Mouse (Mus musculus) liver, embryonic 15.5 days (tissue): ENCODE measurements around the gene B130006D01Rik. TPM values are rescaled to one million over a fixed set of nuclear protein-coding genes. Genes with fewer than 3 reads are reported as not detected.
A peak's percentile ranks its signal among the peaks of the same experiment; 100 is the strongest.

Experiments
- ATAC-seq: fragments of 200-750 bp; cut with Nextera tagmentation; 2 replicates; pipeline ENCODE4 v1.8.0; 2017; ENCODE audit warnings: moderate number of reproducible peaks, mild to moderate bottlenecking, moderate library complexity; ENCODE audit not compliant: insufficient read depth
- H3K27ac ChIP-seq: fragments of 300-500 bp; sonication (generic); replicated peaks from 2 replicates; pipeline ENCODE4 v1.5.1; 2015; ENCODE audit warnings: mild to moderate bottlenecking, inconsistent platforms
- H3K27me3 ChIP-seq: fragments of 300-500 bp; sonication (generic); 2 replicates; pipeline ENCODE4 v1.6.1; 2015; ENCODE audit warnings: mild to moderate bottlenecking, inconsistent platforms
- H3K36me3 ChIP-seq: fragments of 300-500 bp; sonication (generic); replicated peaks from 2 replicates; pipeline ENCODE4 v1.6.1; 2015; ENCODE audit warnings: moderate library complexity, mild to moderate bottlenecking, inconsistent platforms
- H3K4me1 ChIP-seq: fragments of 300-500 bp; sonication (generic); replicated peaks from 2 replicates; pipeline ENCODE4 v1.6.1; 2015; ENCODE audit warnings: inconsistent platforms
- H3K4me2 ChIP-seq: fragments of 300-500 bp; sonication (generic); 2 replicates; pipeline ENCODE4 v1.6.1; 2015; ENCODE audit warnings: moderate library complexity, mild to moderate bottlenecking, inconsistent platforms
- H3K4me3 ChIP-seq: fragments of 300-500 bp; sonication (generic); replicated peaks from 2 replicates; pipeline ENCODE4 v1.5.1; 2015; ENCODE audit warnings: mild to moderate bottlenecking, inconsistent platforms
- H3K9ac ChIP-seq: fragments of 300-500 bp; sonication (generic); 2 replicates; pipeline ENCODE4 v1.6.1; 2015; ENCODE audit warnings: moderate library complexity, mild to moderate bottlenecking, inconsistent platforms
- H3K9me3 ChIP-seq: fragments of 300-500 bp; sonication (generic); replicated peaks from 2 replicates; pipeline ENCODE4 v1.6.1; 2016; ENCODE audit warnings: inconsistent platforms
- WGBS: fragments of 180-500 bp; shearing (Covaris S2); methylation state at CpG from one replicate; pipeline ENCODE4 v1.1.7; 2015; ENCODE audit warnings: mixed read lengths; ENCODE audit not compliant: insufficient replicate concordance; 5-methylcytosine and 5-hydroxymethylcytosine counted together
- polyA plus RNA-seq: library from polyadenylated mRNA; unstranded; fragments of >200 nt; fragmentation: Nextera tagmentation; extraction: Ambion mirVana; gene quantifications from 2 replicates; pipeline ENCODE4 v1.2.1, GENCODE M21; 2015

The B130006D01Rik gene
- 0.28 and 0.29 TPM in 2 replicates for polyA plus RNA-seq

GRCm38 (mm10) chr11:95723287-95723686 lies at the start of gene B130006D01Rik:
TSS of gene B130006D01Rik (plus strand) at chr11:95723587.
- WGBS = 82% methylated on average over 5 of the region's 5 CpGs
- H3K4me1 ChIP-seq = peaks cover 15% of the 10 kb centered on the region
- ATAC-seq = no peak
- no peaks in the 10 kb centered on the region for H3K9me3 ChIP-seq
- H3K36me3 ChIP-seq = no peaks in the 10 kb centered on the region
- H3K27me3 ChIP-seq = no peaks in the 10 kb centered on the region
- H3K4me2 ChIP-seq = no peak within 1 kb of the TSS
- H3K27ac ChIP-seq = no peak within 1 kb of the TSS
- H3K4me3 ChIP-seq = no peak within 1 kb of the TSS
- H3K9ac ChIP-seq = no peak within 1 kb of the TSS

DNA sequence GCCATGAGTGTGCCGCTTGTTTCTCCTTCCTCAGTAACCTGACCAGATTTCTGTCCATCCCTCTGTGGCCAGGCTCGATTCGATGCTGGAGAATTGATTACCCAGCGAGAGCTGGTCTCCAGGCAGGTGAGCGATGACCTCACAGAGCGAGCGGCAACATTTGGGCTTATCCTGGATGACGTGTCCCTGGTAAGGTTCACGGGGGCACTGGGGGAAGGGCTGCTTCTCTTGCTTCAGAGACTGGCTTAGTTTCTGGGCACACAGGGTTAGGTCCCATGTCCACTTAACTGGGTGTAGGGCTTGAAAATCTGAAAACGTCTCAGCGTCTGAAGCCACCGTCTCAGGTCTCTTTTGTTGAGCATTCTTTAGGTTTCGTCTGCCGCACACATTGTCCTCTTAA lies 47.9 kb upstream of the B130006D01Rik start:
- Histone ChIP-seq H3K36me3 (peaks cover 84% of the 10 kb centered on the region), H3K4me2 (no peak overlapping the region), H3K9ac (no peak overlapping the region), H3K9me3 (no peaks in the 10 kb centered on the region), H3K4me1 (peaks cover 4% of the 10 kb centered on the region; the same call in 1 of the 2 replicates), H3K4me3 (no peak overlapping the region), H3K27me3 (no peaks in the 10 kb centered on the region), H3K27ac (no peak overlapping the region)
- no peak for ATAC-seq
- WGBS = 81% methylated on average over 14 of the region's 14 CpGs

DNA sequence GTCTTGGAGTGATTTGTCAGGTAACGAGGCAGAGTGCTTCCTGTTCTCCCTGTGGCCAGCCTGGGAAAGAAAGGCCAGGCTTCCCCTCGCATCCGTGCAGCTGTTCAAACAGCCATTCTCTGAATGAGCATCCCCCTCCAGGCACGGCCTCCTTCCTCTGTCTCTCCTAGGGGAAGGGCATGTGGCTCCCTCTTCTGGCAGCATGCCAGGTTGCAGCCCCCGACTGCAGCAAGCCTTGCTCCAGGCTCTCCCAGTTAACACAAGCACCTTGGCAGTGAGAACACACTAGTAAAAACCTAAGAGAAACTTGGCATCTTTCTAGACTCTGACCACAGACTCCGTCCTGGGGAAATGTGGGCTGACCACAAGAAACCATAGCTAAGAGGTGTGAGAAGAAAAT lies 47.1 kb upstream of the B130006D01Rik start:
- H3K4me3 ChIP-seq = no peak overlapping the region
- H3K9ac ChIP-seq = no peak overlapping the region
- peaks cover 84% of the 10 kb centered on the region for H3K36me3 ChIP-seq
- H3K4me1 ChIP-seq = peaks cover 4% of the 10 kb centered on the region; the same call in 1 of the 2 replicates
- WGBS = 38% methylated on average over 6 of the region's 6 CpGs
- no peak for ATAC-seq
- H3K27me3 ChIP-seq = no peaks in the 10 kb centered on the region
- H3K9me3 ChIP-seq = no peaks in the 10 kb centered on the region
- no peak overlapping the region for H3K4me2 ChIP-seq
- no peak overlapping the region for H3K27ac ChIP-seq

DNA sequence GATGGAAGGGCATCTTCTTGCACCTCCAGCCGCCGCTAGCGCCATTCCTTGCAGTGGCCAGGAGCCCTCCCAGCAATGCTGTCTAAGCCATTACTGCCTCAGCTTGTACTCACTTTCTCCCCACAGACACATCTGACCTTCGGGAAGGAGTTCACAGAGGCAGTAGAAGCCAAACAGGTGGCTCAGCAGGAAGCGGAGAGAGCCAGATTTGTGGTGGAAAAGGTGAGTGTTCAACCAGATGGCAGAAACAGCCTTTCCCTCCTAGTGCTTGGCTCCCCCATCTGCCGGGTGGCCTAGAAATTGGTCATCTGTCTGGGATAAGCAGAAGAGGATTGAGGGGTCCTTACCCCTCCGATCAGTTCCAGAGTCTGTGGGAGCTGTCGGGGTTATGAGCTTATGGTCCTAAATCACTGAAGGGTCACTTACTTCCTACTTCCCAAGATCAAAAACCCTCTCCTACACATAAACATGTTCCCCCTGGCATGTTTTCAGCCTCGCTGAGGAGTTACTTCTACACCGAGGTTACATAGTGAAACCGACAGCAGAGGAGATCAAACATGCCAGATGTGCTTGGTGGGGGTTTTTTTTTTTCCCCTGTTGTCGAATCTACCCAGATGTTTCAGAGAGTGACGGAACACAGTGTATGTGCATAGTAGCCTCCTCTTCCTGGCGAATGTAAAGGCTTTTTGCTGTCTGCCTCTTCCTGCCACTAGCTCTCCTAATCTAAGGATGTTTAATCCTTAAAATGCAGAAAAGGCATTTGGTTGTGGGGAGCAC lies 45.3 kb upstream of the B130006D01Rik start:
- H3K27me3 ChIP-seq = no peaks in the 10 kb centered on the region
- H3K9me3 ChIP-seq = no peaks in the 10 kb centered on the region
- H3K4me3 ChIP-seq = no peak overlapping the region
- no peak overlapping the region for H3K27ac ChIP-seq
- no peak overlapping the region for H3K4me2 ChIP-seq
- no peak overlapping the region for H3K9ac ChIP-seq
- peaks cover 6% of the 10 kb centered on the region; the same call in 1 of the 2 replicates for H3K4me1 ChIP-seq
- H3K36me3 ChIP-seq = peaks cover 76% of the 10 kb centered on the region
- ATAC-seq = no peak
- WGBS = 79% methylated on average over 14 of the region's 14 CpGs

GRCm38 (mm10) chr11:95681995-95682601 lies 41.3 kb upstream of the B130006D01Rik start:
- peaks cover 44% of the 10 kb centered on the region for H3K36me3 ChIP-seq
- no peak overlapping the region for H3K9ac ChIP-seq
- 60% methylated on average over 9 of the region's 9 CpGs for WGBS
- H3K27ac ChIP-seq = no peak overlapping the region; the same call in 1 of the 2 replicates
- H3K4me3 ChIP-seq = no peak overlapping the region
- H3K4me1 ChIP-seq = peaks cover 17% of the 10 kb centered on the region
- H3K4me2 ChIP-seq = no peak overlapping the region
- no peak for ATAC-seq
- no peaks in the 10 kb centered on the region for H3K9me3 ChIP-seq
- no peaks in the 10 kb centered on the region for H3K27me3 ChIP-seq

DNA sequence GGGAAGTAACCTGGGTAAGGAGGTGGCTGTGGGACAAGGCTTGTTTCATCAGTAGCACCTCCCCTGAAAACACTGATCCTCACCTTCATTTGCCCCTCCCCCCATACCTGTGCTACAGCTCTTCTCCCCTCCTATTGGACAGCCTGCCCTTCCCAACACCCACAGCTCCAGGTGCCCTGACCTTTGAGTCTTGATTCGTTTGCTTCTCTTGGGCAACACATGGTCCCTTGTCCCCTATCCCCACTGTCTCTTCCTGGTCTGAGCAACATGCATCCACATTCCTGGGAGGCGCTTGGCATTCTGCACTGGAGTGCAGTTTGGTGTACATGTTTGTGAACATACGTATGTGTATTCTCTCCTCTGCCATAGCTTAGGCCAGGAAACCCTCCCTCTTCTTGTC lies 40.4 kb upstream of the B130006D01Rik start:
- Histone ChIP-seq H3K4me2 (no peak overlapping the region), H3K9me3 (no peaks in the 10 kb centered on the region), H3K4me3 (no peak overlapping the region), H3K27ac (no peak overlapping the region), H3K9ac (no peak overlapping the region), H3K4me1 (peaks cover 25% of the 10 kb centered on the region), H3K27me3 (no peaks in the 10 kb centered on the region), H3K36me3 (peaks cover 35% of the 10 kb centered on the region)
- WGBS = 64% methylated on average over 3 of the region's 3 CpGs
- ATAC-seq = peak; percentile 43; the same call in 1 of the 2 replicates

DNA sequence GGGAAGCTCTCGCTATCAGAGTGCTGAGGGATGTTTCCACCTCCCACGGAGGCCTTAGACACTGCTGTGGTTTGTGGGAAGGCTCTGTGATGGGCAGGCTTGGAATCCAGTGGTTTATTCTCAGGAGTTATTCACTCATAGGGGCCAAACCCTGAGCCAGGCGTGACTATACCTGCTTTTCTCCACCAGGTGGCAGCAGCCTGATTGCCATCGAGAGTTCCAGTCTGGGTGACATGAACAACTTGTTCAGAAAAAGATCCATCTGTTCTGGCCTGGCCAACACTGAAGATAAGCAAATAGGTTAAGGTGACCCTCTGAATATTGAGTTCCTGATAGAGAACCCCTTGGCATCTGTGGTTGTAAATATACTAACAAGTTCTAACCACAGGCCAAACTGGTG lies 37.4 kb upstream of the B130006D01Rik start:
- no peak for ATAC-seq
- under 1% methylated on average over 4 of the region's 4 CpGs for WGBS
- Histone ChIP-seq H3K4me1 (peaks cover 55% of the 10 kb centered on the region), H3K9ac (no peak overlapping the region), H3K9me3 (no peaks in the 10 kb centered on the region), H3K27me3 (no peaks in the 10 kb centered on the region), H3K4me2 (no peak overlapping the region), H3K27ac (no peak overlapping the region), H3K36me3 (0 out of 2 replicates have a peak, but pooled peaks cover 7% of the 10 kb centered on the region), H3K4me3 (no peak overlapping the region)

DNA sequence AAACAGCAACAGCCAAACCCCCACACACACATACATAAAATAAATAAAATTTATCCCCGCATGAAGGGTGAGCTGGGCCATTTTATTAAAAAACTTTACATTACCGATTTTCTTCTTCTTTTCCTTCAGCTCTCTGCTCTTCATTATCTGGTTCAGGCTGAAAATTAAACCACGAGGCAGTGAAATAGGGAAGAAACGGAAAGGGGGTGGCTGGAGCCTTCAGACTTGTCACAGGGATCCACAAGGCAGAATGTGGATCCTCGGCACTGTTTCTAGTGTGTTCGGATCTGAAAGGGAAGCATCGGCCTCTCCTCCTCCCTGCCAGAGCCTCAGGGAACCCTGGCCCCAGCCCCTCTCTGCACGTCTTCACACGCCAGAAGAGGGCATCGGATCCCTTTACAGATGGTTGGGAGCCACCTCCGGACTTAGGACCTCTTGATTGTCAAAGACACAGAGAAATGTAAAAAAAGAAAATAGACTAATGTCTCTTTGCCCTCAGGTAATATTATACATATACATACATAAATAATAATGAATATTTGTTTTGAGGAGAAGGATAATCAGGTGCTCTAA lies 36.2 kb upstream of the B130006D01Rik start:
- Histone ChIP-seq H3K27me3 (no peaks in the 10 kb centered on the region), H3K27ac (peak overlapping the region; percentile 39; the same call in 1 of the 2 replicates), H3K9me3 (no peaks in the 10 kb centered on the region), H3K4me2 (peak overlapping the region; percentile 18; the same call in 1 of the 2 replicates), H3K4me3 (no peak overlapping the region), H3K9ac (peak overlapping the region; percentile 19; the same call in 1 of the 2 replicates), H3K4me1 (peaks cover 63% of the 10 kb centered on the region), H3K36me3 (no peaks in the 10 kb centered on the region)
- 20% methylated on average over 11 of the region's 11 CpGs for WGBS
- no peak for ATAC-seq

- H3K27ac ChIP-seq = peak overlapping the region; percentile 92
- peak overlapping the region; percentile 76 for H3K4me2 ChIP-seq
- WGBS = 7% methylated on average over 6 of the region's 6 CpGs
- H3K9ac ChIP-seq = peak overlapping the region; percentile 50
- H3K27me3 ChIP-seq = no peaks in the 10 kb centered on the region
- peak overlapping the region; percentile 34 for H3K4me3 ChIP-seq
- ATAC-seq = peak; percentile 40
- no peaks in the 10 kb centered on the region for H3K36me3 ChIP-seq
- H3K4me1 ChIP-seq = peaks cover 64% of the 10 kb centered on the region
- H3K9me3 ChIP-seq = no peaks in the 10 kb centered on the region
Measured at GRCm38 (mm10) chr11:95688515-95688914, 34.9 kb upstream of the B130006D01Rik start.

DNA sequence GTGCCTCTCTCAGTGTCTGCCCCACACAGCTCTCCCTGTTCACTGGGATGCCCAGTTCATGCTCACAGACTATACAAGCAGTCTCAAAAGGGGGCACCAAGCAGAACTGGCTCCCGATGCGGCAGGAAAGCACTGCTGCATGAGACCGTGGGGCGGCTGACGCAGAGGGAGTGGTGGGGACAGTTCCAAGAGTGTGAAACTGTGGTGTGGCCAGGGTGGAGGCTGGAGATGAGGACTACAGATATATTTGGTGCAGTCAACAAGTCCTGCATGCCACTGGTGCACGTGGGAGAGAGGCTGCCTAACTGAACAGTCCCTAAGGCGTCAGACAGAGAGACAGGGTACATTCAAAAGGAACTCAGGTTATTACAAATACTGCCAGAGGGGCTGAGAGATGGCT lies 34.4 kb upstream of the B130006D01Rik start:
- H3K4me1 ChIP-seq = peaks cover 64% of the 10 kb centered on the region

GRCm38 (mm10) chr11:95689544-95689943 lies 33.8 kb upstream of the B130006D01Rik start:
- ATAC-seq = no peak; the same call in 1 of the 2 replicates
- H3K9me3 ChIP-seq = no peaks in the 10 kb centered on the region
- H3K36me3 ChIP-seq = no peaks in the 10 kb centered on the region
- no peaks in the 10 kb centered on the region for H3K27me3 ChIP-seq
- H3K4me2 ChIP-seq = peak overlapping the region; percentile 76
- no peak overlapping the region for H3K4me3 ChIP-seq
- H3K27ac ChIP-seq = peak overlapping the region; percentile 92
- 47% methylated on average over 3 of the region's 3 CpGs for WGBS
- H3K9ac ChIP-seq = peak overlapping the region; percentile 50; the same call in 1 of the 2 replicates
- H3K4me1 ChIP-seq = peaks cover 64% of the 10 kb centered on the region

More for the DNA sequence above, 34.4 kb upstream of the B130006D01Rik start:
- Histone ChIP-seq H3K4me2 (peak overlapping the region; percentile 76), H3K9me3 (no peaks in the 10 kb centered on the region), H3K4me3 (peak overlapping the region; percentile 34), H3K9ac (peak overlapping the region; percentile 50), H3K36me3 (no peaks in the 10 kb centered on the region), H3K27me3 (no peaks in the 10 kb centered on the region), H3K27ac (peak overlapping the region; percentile 92)
- peak; percentile 88 for ATAC-seq
- WGBS = 2% methylated on average over 7 of the region's 7 CpGs
